Mouse (Mus musculus) hindbrain, embryonic 13.5 days (tissue): ENCODE results near the gene Gm20532. TPM values are rescaled to one million over a fixed set of nuclear protein-coding genes. Genes with fewer than 3 reads are reported as not detected.
A peak's percentile ranks its signal among the peaks of the same experiment; 100 is the strongest.

Experiments used
- ATAC-seq: fragments of 200-750 bp; cut with Nextera tagmentation; 2 replicates; pipeline ENCODE4 v1.8.0; 2017; ENCODE audit warnings: moderate TSS enrichment; ENCODE audit not compliant: low FRiP score
- H3K27ac ChIP-seq: fragments of 300-500 bp; sonication (generic); 2 replicates; pipeline ENCODE4 v1.5.1; 2015; ENCODE audit warnings: inconsistent platforms, mild to moderate bottlenecking, moderate library complexity
- H3K27me3 ChIP-seq: fragments of 300-500 bp; sonication (generic); 2 replicates; pipeline ENCODE4 v1.6.1; 2015; ENCODE audit warnings: mild to moderate bottlenecking, inconsistent platforms
- H3K36me3 ChIP-seq: fragments of 300-500 bp; sonication (generic); 2 replicates; pipeline ENCODE4 v1.6.1; 2015; ENCODE audit warnings: mild to moderate bottlenecking, inconsistent platforms
- H3K4me1 ChIP-seq: fragments of 300-500 bp; sonication (generic); replicated peaks from 2 replicates; pipeline ENCODE4 v1.6.1; 2015; ENCODE audit warnings: inconsistent platforms
- H3K4me2 ChIP-seq: fragments of 300-500 bp; sonication (generic); 2 replicates; pipeline ENCODE4 v1.6.1; 2015; ENCODE audit warnings: inconsistent platforms, mild to moderate bottlenecking, moderate library complexity
- H3K4me3 ChIP-seq: fragments of 300-500 bp; sonication (generic); 2 replicates; pipeline ENCODE4 v1.5.1; 2015; ENCODE audit warnings: mild to moderate bottlenecking, inconsistent platforms
- H3K9ac ChIP-seq: fragments of 300-500 bp; sonication (generic); 2 replicates; pipeline ENCODE4 v1.6.1; 2015; ENCODE audit warnings: mild to moderate bottlenecking, inconsistent platforms
- H3K9me3 ChIP-seq: fragments of 300-500 bp; sonication (generic); 2 replicates; pipeline ENCODE4 v1.6.1; 2016; ENCODE audit warnings: inconsistent platforms
- WGBS: fragments of 180-500 bp; shearing (Covaris S2); methylation state at CpG from one replicate; pipeline ENCODE4 v1.1.7; 2015; 5-methylcytosine and 5-hydroxymethylcytosine counted together
- polyA plus RNA-seq: library from polyadenylated mRNA; unstranded; fragments of >200 nt; fragmentation: Nextera tagmentation; extraction: Ambion mirVana; gene quantifications from 2 replicates; pipeline ENCODE4 v1.2.1, GENCODE M21; 2015

The Gm20532 gene
- polyA plus RNA-seq, 1 experiment from 2014 or later = not detected

GRCm38 (mm10) chr2:26590282-26590681, 3.8 kb downstream of the Gm20532 start:
- H3K27ac ChIP-seq = no peak overlapping the region
- H3K4me3 ChIP-seq = no peak overlapping the region
- no peaks in the 10 kb centered on the region for H3K36me3 ChIP-seq
- no peaks in the 10 kb centered on the region for H3K27me3 ChIP-seq
- no peaks in the 10 kb centered on the region for H3K9me3 ChIP-seq
- ATAC-seq = no peak
- no peak overlapping the region for H3K4me2 ChIP-seq
- peak overlapping the region; percentile 13; the same call in 1 of the 2 replicates for H3K9ac ChIP-seq
- peaks cover 13% of the 10 kb centered on the region for H3K4me1 ChIP-seq
- 96% methylated on average over 7 of the region's 7 CpGs for WGBS

GRCm38 (mm10) chr2:26590962-26591361, 4.5 kb downstream of the Gm20532 start:
- no peak overlapping the region for H3K9ac ChIP-seq
- no peak overlapping the region for H3K4me2 ChIP-seq
- no peak overlapping the region for H3K4me3 ChIP-seq
- H3K9me3 ChIP-seq = no peaks in the 10 kb centered on the region
- H3K36me3 ChIP-seq = no peaks in the 10 kb centered on the region
- H3K27me3 ChIP-seq = no peaks in the 10 kb centered on the region
- H3K27ac ChIP-seq = no peak overlapping the region
- no peak for ATAC-seq
- peaks cover 13% of the 10 kb centered on the region for H3K4me1 ChIP-seq
- 96% methylated on average over 7 of the region's 7 CpGs for WGBS

- Histone ChIP-seq H3K9ac (no peak overlapping the region), H3K4me2 (no peak overlapping the region), H3K36me3 (no peaks in the 10 kb centered on the region), H3K27me3 (no peaks in the 10 kb centered on the region), H3K4me1 (peaks cover 9% of the 10 kb centered on the region), H3K4me3 (no peak overlapping the region), H3K27ac (no peak overlapping the region), H3K9me3 (no peaks in the 10 kb centered on the region)
- no peak for ATAC-seq
- 89% methylated on average over 12 of the region's 12 CpGs for WGBS
Measured at GRCm38 (mm10) chr2:26591416-26591815, 5.0 kb downstream of the Gm20532 start.

GRCm38 (mm10) chr2:26593211-26594021, 7.0 kb downstream of the Gm20532 start:
- H3K4me3 ChIP-seq = no peak overlapping the region
- H3K36me3 ChIP-seq = no peaks in the 10 kb centered on the region
- ATAC-seq = no peak
- H3K4me2 ChIP-seq = no peak overlapping the region
- 78% methylated on average over 9 of the region's 9 CpGs for WGBS
- H3K27me3 ChIP-seq = no peaks in the 10 kb centered on the region
- no peak overlapping the region; the same call in 1 of the 2 replicates for H3K27ac ChIP-seq
- H3K9ac ChIP-seq = 0 out of 2 replicates have a peak overlapping the region, but pooled peaks have one; percentile 5
- no peaks in the 10 kb centered on the region for H3K9me3 ChIP-seq
- H3K4me1 ChIP-seq = no peaks in the 10 kb centered on the region

- no peak for ATAC-seq
- no peaks in the 10 kb centered on the region for H3K36me3 ChIP-seq
- H3K4me1 ChIP-seq = no peaks in the 10 kb centered on the region
- 71% methylated on average over 9 of the region's 9 CpGs for WGBS
- no peak overlapping the region for H3K9ac ChIP-seq
- no peak overlapping the region for H3K27ac ChIP-seq
- H3K9me3 ChIP-seq = no peaks in the 10 kb centered on the region
- H3K4me3 ChIP-seq = no peak overlapping the region
- H3K4me2 ChIP-seq = no peak overlapping the region
- no peaks in the 10 kb centered on the region for H3K27me3 ChIP-seq
Measured at GRCm38 (mm10) chr2:26594022-26594346, 7.5 kb downstream of the Gm20532 start.

GRCm38 (mm10) chr2:26594461-26594933, 8.1 kb downstream of the Gm20532 start:
- H3K9ac ChIP-seq = no peak overlapping the region
- H3K36me3 ChIP-seq = no peaks in the 10 kb centered on the region
- H3K4me2 ChIP-seq = no peak overlapping the region
- no peak overlapping the region for H3K27ac ChIP-seq
- H3K9me3 ChIP-seq = no peaks in the 10 kb centered on the region
- no peaks in the 10 kb centered on the region for H3K27me3 ChIP-seq
- H3K4me3 ChIP-seq = no peak overlapping the region
- ATAC-seq = no peak
- no peaks in the 10 kb centered on the region for H3K4me1 ChIP-seq
- 89% methylated on average over 7 of the region's 7 CpGs for WGBS

GRCm38 (mm10) chr2:26594934-26595724, 8.7 kb downstream of the Gm20532 start:
- Histone ChIP-seq H3K27me3 (no peaks in the 10 kb centered on the region), H3K9me3 (no peaks in the 10 kb centered on the region), H3K9ac (no peak overlapping the region), H3K4me2 (no peak overlapping the region), H3K4me1 (no peaks in the 10 kb centered on the region), H3K36me3 (no peaks in the 10 kb centered on the region), H3K4me3 (no peak overlapping the region), H3K27ac (no peak overlapping the region)
- 75% methylated on average over 6 of the region's 6 CpGs for WGBS
- ATAC-seq = no peak

- no peaks in the 10 kb centered on the region for H3K27me3 ChIP-seq
- H3K4me1 ChIP-seq = no peaks in the 10 kb centered on the region
- no peaks in the 10 kb centered on the region for H3K9me3 ChIP-seq
- H3K9ac ChIP-seq = no peak overlapping the region
- H3K27ac ChIP-seq = no peak overlapping the region
- no peak overlapping the region for H3K4me2 ChIP-seq
- WGBS = 92% methylated on average over 11 of the region's 11 CpGs
- H3K36me3 ChIP-seq = no peaks in the 10 kb centered on the region
- no peak overlapping the region for H3K4me3 ChIP-seq
- ATAC-seq = no peak
Measured at GRCm38 (mm10) chr2:26595725-26596435, 9.4 kb downstream of the Gm20532 start.

- no peaks in the 10 kb centered on the region for H3K9me3 ChIP-seq
- H3K27me3 ChIP-seq = peaks cover 6% of the 10 kb centered on the region
- no peaks in the 10 kb centered on the region for H3K4me1 ChIP-seq
- H3K27ac ChIP-seq = no peak overlapping the region
- H3K4me2 ChIP-seq = no peak overlapping the region
- ATAC-seq = no peak
- H3K9ac ChIP-seq = no peak overlapping the region
- H3K36me3 ChIP-seq = no peaks in the 10 kb centered on the region
- 95% methylated on average over 3 of the region's 3 CpGs for WGBS
- no peak overlapping the region for H3K4me3 ChIP-seq
Measured at GRCm38 (mm10) chr2:26596898-26597297, 10.5 kb downstream of the Gm20532 start.

- Histone ChIP-seq H3K9ac (no peak overlapping the region), H3K4me2 (no peak overlapping the region), H3K36me3 (no peaks in the 10 kb centered on the region), H3K27ac (no peak overlapping the region), H3K4me3 (no peak overlapping the region), H3K4me1 (no peaks in the 10 kb centered on the region), H3K27me3 (peaks cover 15% of the 10 kb centered on the region), H3K9me3 (no peaks in the 10 kb centered on the region)
- WGBS = 86% methylated on average over 2 of the region's 2 CpGs
- ATAC-seq = no peak
Measured at GRCm38 (mm10) chr2:26597810-26598209, 11.4 kb downstream of the Gm20532 start.

GRCm38 (mm10) chr2:26598462-26598861, 12.0 kb downstream of the Gm20532 start:
- Histone ChIP-seq H3K4me1 (peaks cover 3% of the 10 kb centered on the region), H3K4me2 (no peak overlapping the region), H3K27ac (no peak overlapping the region), H3K9ac (no peak overlapping the region), H3K4me3 (no peak overlapping the region), H3K36me3 (no peaks in the 10 kb centered on the region), H3K27me3 (peaks cover 22% of the 10 kb centered on the region), H3K9me3 (no peaks in the 10 kb centered on the region)
- 92% methylated on average over 3 of the region's 3 CpGs for WGBS
- ATAC-seq = no peak

- Histone ChIP-seq H3K27ac (no peak overlapping the region), H3K9ac (no peak overlapping the region), H3K36me3 (no peaks in the 10 kb centered on the region), H3K4me2 (no peak overlapping the region), H3K4me1 (peaks cover 15% of the 10 kb centered on the region), H3K4me3 (no peak overlapping the region), H3K9me3 (no peaks in the 10 kb centered on the region), H3K27me3 (peaks cover 36% of the 10 kb centered on the region)
- WGBS = 86% methylated on average over 4 of the region's 4 CpGs
- no peak for ATAC-seq
Measured at GRCm38 (mm10) chr2:26599965-26600364, 13.5 kb downstream of the Gm20532 start.
